Mouse (Mus musculus): ENCODE results near the gene Zbtb46. TPM values are rescaled to one million over a fixed set of nuclear protein-coding genes. Genes with fewer than 3 reads are reported as not detected.

Gene Zbtb46
- polyA plus RNA-seq, 1 experiment from 2014 or later = 15.6 TPM

DNA sequence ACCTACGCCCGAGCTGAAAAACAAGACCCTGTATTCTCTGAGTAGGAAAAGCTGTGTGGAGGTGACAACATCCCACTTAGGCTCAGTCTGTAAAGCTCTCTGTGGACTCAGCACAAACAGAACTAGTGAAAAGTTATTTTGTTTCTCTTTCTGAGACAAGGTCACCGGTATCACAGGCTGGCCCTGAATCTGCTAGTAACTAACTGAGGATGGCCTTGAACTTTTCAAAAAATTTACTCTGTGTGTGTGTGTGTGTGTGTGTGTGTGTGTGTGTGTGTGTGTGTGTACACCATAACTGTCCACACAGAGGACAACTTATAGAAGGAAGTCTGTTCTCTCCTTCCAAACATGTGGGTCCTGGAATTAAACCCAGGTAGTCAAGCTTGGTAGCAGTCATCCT lies 65.1 kb downstream of the Zbtb46 start:
- no peak overlapping the region for H3K9ac ChIP-seq (ENCODE audit: low read depth, low read length)
- peaks cover 17% of the 10 kb centered on the region; the same call in 1 of the 2 replicates for H3K36me3 ChIP-seq (ENCODE audit: insufficient read depth, low read length)
- H3K4me3 ChIP-seq (replicated peaks; ENCODE audit: low read depth, low read length) = no peak overlapping the region
- no peaks in the 10 kb centered on the region for H3K4me1 ChIP-seq (replicated peaks; ENCODE audit: insufficient read depth, low read length)
- no peak overlapping the region for H3K27ac ChIP-seq
- 93% methylated on average over 3 of the region's 3 CpGs for WGBS
- H3K4me2 ChIP-seq (ENCODE audit: low read length) = no peak overlapping the region
- no peaks in the 10 kb centered on the region for H3K27me3 ChIP-seq (ENCODE audit: insufficient read depth, low read length)
- no peak for DNase-seq (ENCODE audit: low spot score)
- no peak for ATAC-seq (replicated peaks; ENCODE audit: low FRiP score, low read depth)
- no peaks in the 10 kb centered on the region for H3K9me3 ChIP-seq (replicated peaks; ENCODE audit: low read length)
- no peak for TF ChIP-seq CTCF (IDR thresholded peaks at IDR 0.05; ENCODE audit: low read depth)

DNA sequence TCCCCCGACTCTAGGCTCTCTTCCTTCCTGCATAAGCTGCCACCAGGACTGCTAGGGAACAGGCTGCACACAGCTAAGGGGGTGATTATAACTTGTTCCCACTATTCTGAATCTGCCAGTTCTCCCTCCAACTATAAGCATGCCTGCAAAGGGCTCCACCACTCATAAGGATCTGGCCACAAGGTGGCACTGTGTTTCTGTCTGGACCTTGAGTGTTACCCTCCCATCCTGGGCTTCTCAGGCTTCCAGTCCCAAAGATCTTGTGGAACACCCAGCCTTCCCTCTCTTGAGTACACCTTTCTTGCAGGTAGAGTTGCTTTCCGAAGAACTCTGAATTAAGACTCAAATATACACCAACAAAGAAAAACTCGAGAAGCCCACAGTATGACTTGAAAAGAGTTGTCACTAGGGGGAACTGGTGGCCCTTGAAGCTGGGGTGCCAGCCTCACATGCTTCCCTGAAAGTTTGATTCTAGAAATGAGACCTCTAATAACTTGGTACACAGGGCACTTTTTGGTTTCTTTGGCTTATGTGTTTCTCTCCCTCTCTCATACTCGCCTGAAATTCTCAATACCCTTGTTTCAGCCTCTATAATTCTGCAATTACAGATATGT lies 66.5 kb downstream of the Zbtb46 start:
- Histone ChIP-seq H3K4me3 (replicated peaks; ENCODE audit: low read depth, low read length) (no peak overlapping the region), H3K4me2 (ENCODE audit: low read length) (no peak overlapping the region), H3K36me3 (ENCODE audit: insufficient read depth, low read length) (peaks cover 17% of the 10 kb centered on the region; the same call in 1 of the 2 replicates), H3K9me3 (replicated peaks; ENCODE audit: low read length) (no peaks in the 10 kb centered on the region), H3K27me3 (ENCODE audit: insufficient read depth, low read length) (no peaks in the 10 kb centered on the region), H3K27ac (no peak overlapping the region), H3K4me1 (replicated peaks; ENCODE audit: insufficient read depth, low read length) (no peaks in the 10 kb centered on the region), H3K9ac (ENCODE audit: low read depth, low read length) (no peak overlapping the region)
- ATAC-seq (replicated peaks; ENCODE audit: low FRiP score, low read depth) (peak; percentile 62), DNase-seq (ENCODE audit: low spot score) (peak; percentile 92)
- WGBS = 36% methylated on average over 4 of the region's 4 CpGs
- TF ChIP-seq CTCF (IDR thresholded peaks at IDR 0.05; ENCODE audit: low read depth) = peak; percentile 94

DNA sequence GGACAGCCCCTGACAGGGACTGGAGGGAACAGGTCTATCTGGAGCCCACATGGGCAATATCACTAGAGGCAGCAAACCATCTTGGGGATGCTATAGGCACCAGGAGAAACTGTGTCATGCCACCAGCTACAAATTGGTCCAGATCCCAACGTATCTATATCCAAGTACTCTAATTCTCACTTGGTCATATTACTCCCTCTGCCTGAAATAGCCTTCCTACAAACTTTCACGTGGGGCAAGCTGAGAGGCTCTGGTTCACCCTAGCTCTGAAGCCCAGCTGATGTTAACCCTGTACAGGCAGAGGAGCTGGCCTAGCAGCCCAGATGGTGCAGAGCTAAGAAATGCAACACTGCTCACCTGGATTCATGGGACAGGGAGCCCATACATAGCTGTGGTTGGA lies 67.7 kb downstream of the Zbtb46 start:
- no peaks in the 10 kb centered on the region for H3K9me3 ChIP-seq (replicated peaks; ENCODE audit: low read length)
- no peaks in the 10 kb centered on the region for H3K4me1 ChIP-seq (replicated peaks; ENCODE audit: insufficient read depth, low read length)
- peaks cover 20% of the 10 kb centered on the region; the same call in 1 of the 2 replicates for H3K36me3 ChIP-seq (ENCODE audit: insufficient read depth, low read length)
- H3K27me3 ChIP-seq (ENCODE audit: insufficient read depth, low read length) = no peaks in the 10 kb centered on the region
- H3K4me2 ChIP-seq (ENCODE audit: low read length) = no peak overlapping the region
- WGBS = 63% methylated on average over 2 of the region's 2 CpGs
- ATAC-seq (replicated peaks; ENCODE audit: low FRiP score, low read depth) (no peak), DNase-seq (ENCODE audit: low spot score) (no peak)
- no peak overlapping the region for H3K4me3 ChIP-seq (replicated peaks; ENCODE audit: low read depth, low read length)
- TF ChIP-seq CTCF (IDR thresholded peaks at IDR 0.05; ENCODE audit: low read depth) = no peak
- H3K27ac ChIP-seq = no peak overlapping the region
- H3K9ac ChIP-seq (ENCODE audit: low read depth, low read length) = no peak overlapping the region

DNA sequence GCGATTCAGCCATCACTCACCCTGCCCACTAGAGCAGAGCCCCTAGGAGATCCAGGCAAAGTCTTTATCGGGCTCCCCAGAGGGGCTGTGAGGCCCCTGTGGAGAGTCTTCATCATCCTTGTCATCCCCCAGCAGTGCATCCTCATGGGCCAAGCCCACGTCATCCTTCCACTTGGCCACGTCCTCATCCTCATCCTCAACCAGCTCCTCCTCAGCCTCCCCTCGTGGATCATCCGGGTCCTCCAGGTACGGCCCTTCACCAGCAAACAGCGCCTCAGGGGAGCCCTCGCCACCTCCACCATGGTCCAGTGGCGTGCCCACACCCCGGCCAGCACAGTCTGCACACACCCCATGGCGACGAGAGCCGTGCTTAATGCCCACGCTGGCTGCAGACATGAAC lies 68.2 kb downstream of the Zbtb46 start:
- WGBS = 90% methylated on average over 15 of the region's 15 CpGs
- peaks cover 25% of the 10 kb centered on the region; the same call in 1 of the 2 replicates for H3K36me3 ChIP-seq (ENCODE audit: insufficient read depth, low read length)
- H3K4me1 ChIP-seq (replicated peaks; ENCODE audit: insufficient read depth, low read length) = no peaks in the 10 kb centered on the region
- no peak for DNase-seq (ENCODE audit: low spot score)
- H3K27me3 ChIP-seq (ENCODE audit: insufficient read depth, low read length) = no peaks in the 10 kb centered on the region
- TF ChIP-seq CTCF (IDR thresholded peaks at IDR 0.05; ENCODE audit: low read depth) = no peak
- no peak overlapping the region for H3K9ac ChIP-seq (ENCODE audit: low read depth, low read length)
- H3K4me2 ChIP-seq (ENCODE audit: low read length) = no peak overlapping the region
- H3K27ac ChIP-seq = no peak overlapping the region
- no peaks in the 10 kb centered on the region for H3K9me3 ChIP-seq (replicated peaks; ENCODE audit: low read length)
- ATAC-seq (replicated peaks; ENCODE audit: low FRiP score, low read depth) = no peak
- H3K4me3 ChIP-seq (replicated peaks; ENCODE audit: low read depth, low read length) = no peak overlapping the region

DNA sequence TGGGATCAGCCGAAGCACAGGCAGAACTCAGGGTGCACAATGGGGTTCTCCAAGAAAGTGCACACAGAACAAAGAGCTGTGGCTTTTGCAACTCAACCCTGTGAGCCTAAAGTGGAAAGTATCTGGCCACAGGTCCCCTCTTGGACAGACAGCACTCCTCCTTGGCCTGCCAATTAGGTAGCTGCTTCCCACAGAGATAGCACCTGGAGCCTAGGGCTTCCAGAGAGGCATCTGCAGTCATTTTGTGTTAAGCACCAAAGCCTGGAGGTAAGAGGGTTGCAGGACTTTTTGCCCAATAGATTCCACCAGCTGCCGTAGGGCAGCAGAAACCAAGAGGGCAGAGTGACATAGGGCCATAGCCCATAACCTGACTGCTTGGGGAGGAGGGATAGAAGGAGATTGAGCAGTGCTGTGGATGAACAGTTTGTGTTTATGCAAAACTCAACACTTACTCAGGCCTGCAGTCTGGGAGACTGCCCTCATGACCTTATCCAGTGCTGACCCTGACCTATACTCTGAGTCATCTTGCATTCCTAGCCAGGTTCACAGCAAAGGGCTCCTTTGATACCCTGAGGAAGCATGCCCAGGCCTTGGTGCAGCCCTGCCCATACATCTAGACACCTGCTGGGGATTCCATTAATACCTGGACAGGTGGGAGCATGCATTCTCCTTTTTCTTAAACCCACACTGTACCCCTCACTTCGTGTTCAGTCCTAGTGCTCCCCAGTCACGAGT lies 68.9 kb downstream of the Zbtb46 start:
- Histone ChIP-seq H3K9ac (ENCODE audit: low read depth, low read length) (no peak overlapping the region), H3K4me1 (replicated peaks; ENCODE audit: insufficient read depth, low read length) (no peaks in the 10 kb centered on the region), H3K4me2 (ENCODE audit: low read length) (no peak overlapping the region), H3K36me3 (ENCODE audit: insufficient read depth, low read length) (peaks cover 31% of the 10 kb centered on the region; the same call in 1 of the 2 replicates), H3K27me3 (ENCODE audit: insufficient read depth, low read length) (no peaks in the 10 kb centered on the region), H3K27ac (no peak overlapping the region), H3K4me3 (replicated peaks; ENCODE audit: low read depth, low read length) (no peak overlapping the region), H3K9me3 (replicated peaks; ENCODE audit: low read length) (no peaks in the 10 kb centered on the region)
- ATAC-seq (replicated peaks; ENCODE audit: low FRiP score, low read depth) = no peak
- WGBS = 74% methylated on average over 4 of the region's 4 CpGs
- no peak for TF ChIP-seq CTCF (IDR thresholded peaks at IDR 0.05; ENCODE audit: low read depth)
- no peak for DNase-seq (ENCODE audit: low spot score)

DNA sequence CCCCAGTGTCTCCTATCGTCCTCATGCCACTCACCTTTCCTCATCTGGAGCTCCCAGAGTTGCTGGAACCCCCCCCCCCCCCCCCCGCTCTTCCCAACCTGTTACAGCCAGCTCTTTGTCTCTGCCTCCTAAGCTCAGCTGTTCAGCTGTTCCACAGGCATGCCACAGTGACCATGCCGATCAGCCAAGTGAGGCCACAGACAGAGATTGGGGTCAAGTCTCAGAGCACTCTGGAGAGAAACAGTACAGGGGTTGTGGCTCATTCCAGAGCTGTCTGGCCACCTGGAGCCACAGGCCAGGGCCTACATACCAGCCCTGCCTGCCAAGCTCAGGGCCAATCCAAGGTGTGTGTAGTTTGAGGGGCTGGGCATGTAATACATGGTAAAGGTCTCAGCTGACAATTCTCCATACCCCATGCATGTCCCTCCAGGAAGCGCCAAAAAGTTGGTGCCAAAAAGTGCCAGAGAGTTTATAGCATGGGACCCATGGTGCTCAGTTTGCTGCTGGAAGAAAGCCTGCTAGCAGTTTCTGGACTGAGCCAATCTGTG lies 72.5 kb downstream of the Zbtb46 start:
- Histone ChIP-seq H3K27me3 (ENCODE audit: insufficient read depth, low read length) (no peaks in the 10 kb centered on the region), H3K36me3 (ENCODE audit: insufficient read depth, low read length) (peaks cover 42% of the 10 kb centered on the region), H3K9me3 (replicated peaks; ENCODE audit: low read length) (no peaks in the 10 kb centered on the region), H3K27ac (no peak overlapping the region), H3K4me2 (ENCODE audit: low read length) (no peak overlapping the region), H3K9ac (ENCODE audit: low read depth, low read length) (no peak overlapping the region), H3K4me3 (replicated peaks; ENCODE audit: low read depth, low read length) (no peak overlapping the region), H3K4me1 (replicated peaks; ENCODE audit: insufficient read depth, low read length) (no peaks in the 10 kb centered on the region)
- WGBS = 75% methylated on average over 4 of the region's 4 CpGs
- no peak for DNase-seq (ENCODE audit: low spot score)
- TF ChIP-seq CTCF (IDR thresholded peaks at IDR 0.05; ENCODE audit: low read depth) = no peak
- no peak for ATAC-seq (replicated peaks; ENCODE audit: low FRiP score, low read depth)
